Mouse (Mus musculus): Measurements from ENCODE around the gene Flot2. TPM values are rescaled to one million over a fixed set of nuclear protein-coding genes. Genes with fewer than 3 reads are reported as not detected.

Gene Flot2
- polyA plus RNA-seq, 1 experiment from 2014 or later = 101 TPM

GRCm38 (mm10) chr11:78056946-78057345 is 19.2 kb downstream of the Flot2 start:
- WGBS = 91% methylated on average over 8 of the region's 8 CpGs
- H3K36me3 ChIP-seq (ENCODE audit: control insufficient read depth, insufficient read depth) = peaks cover 29% of the 10 kb centered on the region

GRCm38 (mm10) chr11:78059833-78060757 is 22.4 kb downstream of the Flot2 start:
- Histone ChIP-seq H3K9ac (replicated peaks; ENCODE audit: low read depth, low read length) (no peak overlapping the region), H3K36me3 (ENCODE audit: control insufficient read depth, insufficient read depth) (peaks cover 24% of the 10 kb centered on the region), H3K27me3 (replicated peaks; ENCODE audit: control insufficient read depth, insufficient read depth, low read length) (no peaks in the 10 kb centered on the region), H3K4me3 (replicated peaks; ENCODE audit: low read length) (no peak overlapping the region), H3K4me2 (ENCODE audit: low read length) (no peak overlapping the region), H3K4me1 (replicated peaks; ENCODE audit: control insufficient read depth, insufficient read depth, low read length) (no peaks in the 10 kb centered on the region), H3K27ac (ENCODE audit: low read length) (no peak overlapping the region), H3K9me3 (ENCODE audit: control insufficient read depth, low read length) (no peaks in the 10 kb centered on the region)
- 54% methylated on average over 9 of the region's 9 CpGs for WGBS
- ATAC-seq = peak; percentile 80

More at GRCm38 (mm10) chr11:78056946-78057345, 19.2 kb downstream of the Flot2 start:
- H3K9ac ChIP-seq (replicated peaks; ENCODE audit: low read depth, low read length) = no peak overlapping the region; the same call in 1 of the 2 replicates
- no peaks in the 10 kb centered on the region for H3K27me3 ChIP-seq (replicated peaks; ENCODE audit: control insufficient read depth, insufficient read depth, low read length)
- no peak for ATAC-seq
- no peaks in the 10 kb centered on the region for H3K9me3 ChIP-seq (ENCODE audit: control insufficient read depth, low read length)
- H3K4me1 ChIP-seq (replicated peaks; ENCODE audit: control insufficient read depth, insufficient read depth, low read length) = no peaks in the 10 kb centered on the region
- H3K4me2 ChIP-seq (ENCODE audit: low read length) = no peak overlapping the region
- H3K4me3 ChIP-seq (replicated peaks; ENCODE audit: low read length) = no peak overlapping the region
- no peak overlapping the region for H3K27ac ChIP-seq (ENCODE audit: low read length)

DNA sequence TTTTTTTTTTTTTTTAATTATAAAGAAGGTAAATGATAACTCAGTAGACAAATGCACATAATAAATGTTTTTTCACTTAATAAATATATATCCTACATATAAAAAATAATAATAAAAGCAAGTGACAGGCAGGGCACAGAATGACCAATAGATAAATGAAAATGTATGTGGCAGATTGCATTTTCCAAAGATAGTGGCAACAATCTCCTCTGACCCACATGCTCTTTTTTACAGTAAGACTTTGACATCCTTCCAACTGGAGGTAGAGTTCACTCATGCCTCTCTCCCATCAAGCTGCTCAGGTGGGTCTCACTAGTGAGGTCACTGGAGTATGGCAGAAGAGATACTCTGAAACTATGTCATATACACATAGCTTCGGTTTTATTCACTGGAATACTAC is 24.8 kb downstream of the Flot2 start:
- no peaks in the 10 kb centered on the region for H3K27me3 ChIP-seq (replicated peaks; ENCODE audit: control insufficient read depth, insufficient read depth, low read length)
- 83% methylated on average over 1 of the region's 1 CpGs for WGBS
- peaks cover 18% of the 10 kb centered on the region for H3K36me3 ChIP-seq (ENCODE audit: control insufficient read depth, insufficient read depth)
- no peaks in the 10 kb centered on the region for H3K9me3 ChIP-seq (ENCODE audit: control insufficient read depth, low read length)
- H3K4me1 ChIP-seq (replicated peaks; ENCODE audit: control insufficient read depth, insufficient read depth, low read length) = no peaks in the 10 kb centered on the region
- ATAC-seq = no peak
- no peak overlapping the region for H3K9ac ChIP-seq (replicated peaks; ENCODE audit: low read depth, low read length)
- H3K4me3 ChIP-seq (replicated peaks; ENCODE audit: low read length) = no peak overlapping the region
- H3K27ac ChIP-seq (ENCODE audit: low read length) = no peak overlapping the region
- no peak overlapping the region for H3K4me2 ChIP-seq (ENCODE audit: low read length)

DNA sequence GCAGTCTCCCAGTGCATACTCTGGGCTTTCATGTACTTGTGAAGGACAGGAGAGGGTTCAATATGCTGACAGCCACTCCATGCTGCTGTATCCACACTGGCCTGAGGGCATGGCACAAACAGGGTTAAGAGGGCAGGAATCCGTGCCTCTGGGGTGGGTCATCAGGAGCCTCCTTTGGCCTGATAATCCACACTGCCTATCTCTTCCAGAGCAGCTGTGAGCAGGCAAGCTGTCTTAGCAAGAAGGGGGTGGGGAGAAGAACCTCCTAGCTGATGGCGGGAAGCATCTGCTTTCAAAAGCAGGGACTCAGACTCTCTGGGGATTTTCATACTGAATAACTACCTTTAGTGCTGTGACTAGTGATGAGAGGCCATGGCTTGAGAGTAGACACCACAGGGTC is 28.2 kb downstream of the Flot2 start:
- Histone ChIP-seq H3K36me3 (ENCODE audit: control insufficient read depth, insufficient read depth) (no peaks in the 10 kb centered on the region), H3K4me2 (ENCODE audit: low read length) (no peak overlapping the region), H3K4me1 (replicated peaks; ENCODE audit: control insufficient read depth, insufficient read depth, low read length) (no peaks in the 10 kb centered on the region), H3K27me3 (replicated peaks; ENCODE audit: control insufficient read depth, insufficient read depth, low read length) (no peaks in the 10 kb centered on the region), H3K27ac (ENCODE audit: low read length) (no peak overlapping the region), H3K9ac (replicated peaks; ENCODE audit: low read depth, low read length) (no peak overlapping the region), H3K4me3 (replicated peaks; ENCODE audit: low read length) (no peak overlapping the region), H3K9me3 (ENCODE audit: control insufficient read depth, low read length) (no peaks in the 10 kb centered on the region)
- ATAC-seq = no peak
- WGBS = 50% methylated on average over 2 of the region's 2 CpGs

GRCm38 (mm10) chr11:78066641-78067040 is 28.9 kb downstream of the Flot2 start:
- no peak overlapping the region for H3K27ac ChIP-seq (ENCODE audit: low read length)
- no peak for ATAC-seq
- no peak overlapping the region for H3K4me3 ChIP-seq (replicated peaks; ENCODE audit: low read length)
- no peaks in the 10 kb centered on the region for H3K36me3 ChIP-seq (ENCODE audit: control insufficient read depth, insufficient read depth)
- no peaks in the 10 kb centered on the region for H3K4me1 ChIP-seq (replicated peaks; ENCODE audit: control insufficient read depth, insufficient read depth, low read length)
- H3K27me3 ChIP-seq (replicated peaks; ENCODE audit: control insufficient read depth, insufficient read depth, low read length) = no peaks in the 10 kb centered on the region
- no peaks in the 10 kb centered on the region for H3K9me3 ChIP-seq (ENCODE audit: control insufficient read depth, low read length)
- 59% methylated on average over 2 of the region's 2 CpGs for WGBS
- no peak overlapping the region for H3K9ac ChIP-seq (replicated peaks; ENCODE audit: low read depth, low read length)
- no peak overlapping the region for H3K4me2 ChIP-seq (ENCODE audit: low read length)

GRCm38 (mm10) chr11:78067566-78067965 is 29.8 kb downstream of the Flot2 start:
- WGBS = 75% methylated on average over 5 of the region's 5 CpGs
- Histone ChIP-seq H3K4me1 (replicated peaks; ENCODE audit: control insufficient read depth, insufficient read depth, low read length) (no peaks in the 10 kb centered on the region), H3K27ac (ENCODE audit: low read length) (no peak overlapping the region), H3K27me3 (replicated peaks; ENCODE audit: control insufficient read depth, insufficient read depth, low read length) (no peaks in the 10 kb centered on the region), H3K4me2 (ENCODE audit: low read length) (no peak overlapping the region), H3K36me3 (ENCODE audit: control insufficient read depth, insufficient read depth) (no peaks in the 10 kb centered on the region), H3K9ac (replicated peaks; ENCODE audit: low read depth, low read length) (no peak overlapping the region), H3K4me3 (replicated peaks; ENCODE audit: low read length) (no peak overlapping the region), H3K9me3 (ENCODE audit: control insufficient read depth, low read length) (no peaks in the 10 kb centered on the region)
- ATAC-seq = no peak

DNA sequence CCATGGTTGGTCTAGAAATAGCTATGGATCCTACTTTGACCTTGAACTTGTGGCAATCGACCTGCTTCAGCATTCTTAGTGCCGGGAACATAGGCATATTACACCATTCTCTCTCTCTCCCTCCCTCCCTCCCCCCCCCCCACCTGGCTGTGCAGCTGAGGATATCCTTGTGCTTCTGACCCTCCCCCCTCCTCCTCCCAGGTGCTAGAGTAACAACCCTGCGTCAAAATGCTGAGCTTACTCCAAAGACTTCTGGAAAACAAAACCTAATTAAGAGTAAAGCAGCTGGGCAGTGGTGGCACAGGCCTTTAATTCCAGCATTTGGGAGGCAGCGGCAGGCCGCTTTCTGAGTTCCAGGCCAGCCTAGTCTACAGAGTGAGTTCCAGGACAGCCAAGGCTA is 31.4 kb downstream of the Flot2 start:
- no peak overlapping the region for H3K27ac ChIP-seq (ENCODE audit: low read length)
- no peaks in the 10 kb centered on the region for H3K27me3 ChIP-seq (replicated peaks; ENCODE audit: control insufficient read depth, insufficient read depth, low read length)
- no peak overlapping the region for H3K9ac ChIP-seq (replicated peaks; ENCODE audit: low read depth, low read length)
- no peaks in the 10 kb centered on the region for H3K9me3 ChIP-seq (ENCODE audit: control insufficient read depth, low read length)
- no peak for ATAC-seq
- H3K4me3 ChIP-seq (replicated peaks; ENCODE audit: low read length) = no peak overlapping the region
- no peak overlapping the region for H3K4me2 ChIP-seq (ENCODE audit: low read length)
- 85% methylated on average over 5 of the region's 5 CpGs for WGBS
- no peaks in the 10 kb centered on the region for H3K4me1 ChIP-seq (replicated peaks; ENCODE audit: control insufficient read depth, insufficient read depth, low read length)
- H3K36me3 ChIP-seq (ENCODE audit: control insufficient read depth, insufficient read depth) = no peaks in the 10 kb centered on the region; the same call in 1 of the 2 replicates

GRCm38 (mm10) chr11:78069646-78070045 is 31.9 kb downstream of the Flot2 start:
- Histone ChIP-seq H3K4me3 (replicated peaks; ENCODE audit: low read length) (no peak overlapping the region), H3K4me1 (replicated peaks; ENCODE audit: control insufficient read depth, insufficient read depth, low read length) (no peaks in the 10 kb centered on the region), H3K36me3 (ENCODE audit: control insufficient read depth, insufficient read depth) (peaks cover 4% of the 10 kb centered on the region; the same call in 1 of the 2 replicates), H3K27me3 (replicated peaks; ENCODE audit: control insufficient read depth, insufficient read depth, low read length) (no peaks in the 10 kb centered on the region), H3K9ac (replicated peaks; ENCODE audit: low read depth, low read length) (no peak overlapping the region), H3K4me2 (ENCODE audit: low read length) (no peak overlapping the region), H3K27ac (ENCODE audit: low read length) (no peak overlapping the region), H3K9me3 (ENCODE audit: control insufficient read depth, low read length) (no peaks in the 10 kb centered on the region)
- ATAC-seq = no peak
- 86% methylated on average over 6 of the region's 6 CpGs for whole genome bisulfite sequencing

DNA sequence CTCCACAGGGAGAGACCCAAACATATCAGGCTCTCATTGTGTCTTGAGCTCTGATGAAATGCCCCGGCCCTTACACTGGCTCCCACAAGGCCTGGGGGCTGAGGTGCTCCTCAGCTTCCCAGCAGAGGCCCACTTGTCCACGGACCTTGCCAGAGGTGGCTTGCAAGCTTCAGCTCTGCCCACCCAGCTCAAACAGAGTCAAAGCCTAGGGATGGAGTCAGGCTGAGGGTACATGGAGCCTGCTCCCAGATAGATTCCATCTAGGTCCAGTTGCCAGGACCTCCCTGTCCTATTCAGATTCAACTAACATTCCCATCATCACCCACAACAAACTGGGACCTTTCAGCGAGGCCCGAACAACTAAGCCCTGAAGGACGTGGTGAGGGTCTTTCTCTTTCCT is 34.2 kb downstream of the Flot2 start:
- Histone ChIP-seq H3K9ac (replicated peaks; ENCODE audit: low read depth, low read length) (no peak overlapping the region), H3K4me2 (ENCODE audit: low read length) (no peak overlapping the region), H3K9me3 (ENCODE audit: control insufficient read depth, low read length) (no peaks in the 10 kb centered on the region), H3K27me3 (replicated peaks; ENCODE audit: control insufficient read depth, insufficient read depth, low read length) (no peaks in the 10 kb centered on the region), H3K4me1 (replicated peaks; ENCODE audit: control insufficient read depth, insufficient read depth, low read length) (no peaks in the 10 kb centered on the region), H3K4me3 (replicated peaks; ENCODE audit: low read length) (no peak overlapping the region), H3K36me3 (ENCODE audit: control insufficient read depth, insufficient read depth) (peaks cover 14% of the 10 kb centered on the region), H3K27ac (ENCODE audit: low read length) (no peak overlapping the region)
- 79% methylated on average over 5 of the region's 5 CpGs for WGBS
- no peak for ATAC-seq
